Mouse (Mus musculus): ENCODE measurements at regions not wholly inside any gene's neighbourhood (a gene's known extent, or its start where the extent isn't known, plus 50 kb on each side); places are given as distances from the start of the nearest gene placed in this dataset.
A peak's percentile ranks its signal among the peaks of the same experiment; 100 is the strongest.
"Not testable (repeated sequence)": the region's sequence is repeated elsewhere in the genome, so short reads cannot be mapped to it uniquely, and the experiment has no call there.

DNA sequence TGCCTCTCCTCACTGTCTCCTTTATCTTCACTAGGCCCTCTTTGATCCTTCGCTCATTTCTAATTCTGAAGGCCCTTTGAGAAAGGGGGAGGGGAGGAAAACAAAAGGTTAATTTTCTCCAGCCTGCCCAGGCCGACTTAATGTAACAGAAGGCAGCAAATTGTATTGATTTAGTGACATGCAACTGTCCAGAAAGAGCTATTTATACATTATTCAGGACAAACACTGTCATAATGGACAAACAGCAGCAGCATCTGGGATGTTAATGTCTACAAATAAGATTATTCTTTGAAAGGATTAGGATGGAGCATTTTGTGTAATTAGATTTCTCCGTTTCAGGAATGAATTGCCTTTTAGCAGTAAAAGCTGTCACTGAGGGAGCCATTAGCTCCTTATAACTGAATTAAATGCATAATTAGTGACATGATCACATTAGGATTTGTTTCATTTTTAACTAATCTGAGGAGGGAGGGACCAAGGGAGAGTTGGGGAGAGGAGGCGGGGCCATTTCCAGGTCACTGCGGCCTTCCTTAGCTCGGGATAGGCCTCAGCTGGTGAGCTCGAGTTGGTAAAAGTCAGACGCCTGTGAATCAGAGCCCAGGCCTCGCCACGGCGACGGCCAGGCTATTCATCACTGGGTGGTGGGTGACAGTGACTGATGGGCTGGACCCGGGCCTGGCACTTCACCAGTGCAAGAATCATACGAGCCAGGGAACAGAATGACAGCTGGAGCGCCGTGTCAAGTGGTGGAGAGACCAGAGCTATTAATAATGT lies 167.7 kb downstream of the Nkx6-1 start:
- no peak for DNase-seq (ENCODE audit: low read depth, low spot score)

DNA sequence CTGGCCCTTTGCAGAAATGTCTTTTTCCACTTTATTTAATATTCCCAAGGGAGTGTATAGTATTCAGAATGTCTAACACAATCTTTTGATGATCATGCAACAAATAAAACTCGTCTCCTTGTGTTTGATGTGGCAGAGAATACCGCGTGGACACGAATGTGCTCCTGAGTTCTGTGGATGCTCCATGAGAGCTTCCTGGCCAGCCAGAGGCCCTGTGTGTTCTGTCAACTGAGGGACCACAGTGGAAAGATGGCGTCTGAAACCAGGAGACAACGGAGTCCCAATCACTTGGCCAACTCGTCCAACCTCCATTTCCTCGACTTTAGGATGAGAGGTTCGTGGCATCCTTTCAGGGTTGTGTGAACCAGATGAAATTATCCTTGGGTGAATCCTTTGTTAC lies 168.6 kb downstream of the Nkx6-1 start:
- no peak for DNase-seq (ENCODE audit: low read depth, low spot score)

GRCm38 (mm10) chr5:101445792-101446191 lies 219.0 kb downstream of the Nkx6-1 start:
- DNase-seq (ENCODE audit: low read depth, low spot score) = no peak

GRCm38 (mm10) chr5:101441782-101442181 lies 223.0 kb downstream of the Nkx6-1 start:
- peak; percentile 66 for DNase-seq (ENCODE audit: low read depth, low spot score)

- DNase-seq (ENCODE audit: low read depth, low spot score) = no peak
Observed at GRCm38 (mm10) chr5:101437666-101438299, 227.0 kb downstream of the Nkx6-1 start.

DNA sequence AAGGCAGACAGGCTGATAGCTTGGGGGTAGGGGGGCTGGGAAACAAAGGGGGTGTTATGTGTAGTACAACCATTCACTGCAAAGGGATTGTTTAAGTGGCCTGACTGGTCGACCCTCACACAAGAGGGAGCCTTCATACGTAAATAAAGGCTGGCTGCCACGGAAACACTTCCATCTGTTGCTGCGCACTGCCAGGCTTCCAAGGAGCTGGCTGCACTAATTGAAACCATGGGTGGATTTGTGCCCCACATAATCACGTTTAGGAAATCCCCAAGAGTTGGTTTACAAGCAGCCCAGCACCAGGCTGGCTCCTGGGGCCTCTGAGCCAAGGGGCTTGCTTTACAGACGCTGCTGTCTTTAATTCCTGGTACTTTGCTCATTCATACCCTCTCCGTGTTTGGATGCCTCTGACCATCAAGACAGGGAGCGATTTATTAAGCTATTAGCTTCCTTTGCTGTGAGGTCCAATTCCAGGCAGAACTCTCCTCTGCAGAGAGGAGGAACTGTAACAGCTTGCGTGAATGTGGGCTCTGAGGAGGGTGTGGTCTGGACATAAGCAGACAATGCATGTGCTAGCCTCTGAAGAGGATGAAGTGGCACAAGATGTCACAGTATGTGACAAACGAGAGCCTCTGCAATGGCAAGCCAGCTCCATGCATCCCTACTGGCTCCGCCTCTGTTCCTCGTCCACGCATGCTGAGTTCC lies 238.6 kb downstream of the Nkx6-1 start:
- DNase-seq (ENCODE audit: low read depth, low spot score) = no peak

- peak; percentile 40 for DNase-seq (ENCODE audit: low read depth, low spot score)
Observed at GRCm38 (mm10) chr5:101384316-101384715, 280.5 kb downstream of the Nkx6-1 start.

DNA sequence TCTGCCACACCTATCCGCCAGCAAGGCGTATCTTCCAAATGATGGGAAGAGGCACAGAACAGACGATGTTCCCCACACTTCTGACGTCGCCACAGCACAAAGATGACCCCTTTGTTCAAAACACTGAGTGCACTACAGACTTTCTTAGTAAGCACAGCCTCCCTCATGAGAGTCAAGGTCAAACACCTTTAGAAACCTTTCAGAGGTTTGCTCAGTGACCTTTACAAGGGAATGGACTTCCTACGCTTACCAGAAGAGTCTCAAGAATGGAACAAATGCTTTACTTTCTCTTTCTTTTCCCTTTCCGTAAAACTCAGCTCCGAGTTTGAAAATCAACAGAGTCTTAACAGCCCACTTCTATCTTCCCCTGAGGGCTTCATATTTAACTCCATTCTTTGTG lies 283.4 kb downstream of the Nkx6-1 start:
- no peak for DNase-seq (ENCODE audit: low read depth, low spot score)

DNA sequence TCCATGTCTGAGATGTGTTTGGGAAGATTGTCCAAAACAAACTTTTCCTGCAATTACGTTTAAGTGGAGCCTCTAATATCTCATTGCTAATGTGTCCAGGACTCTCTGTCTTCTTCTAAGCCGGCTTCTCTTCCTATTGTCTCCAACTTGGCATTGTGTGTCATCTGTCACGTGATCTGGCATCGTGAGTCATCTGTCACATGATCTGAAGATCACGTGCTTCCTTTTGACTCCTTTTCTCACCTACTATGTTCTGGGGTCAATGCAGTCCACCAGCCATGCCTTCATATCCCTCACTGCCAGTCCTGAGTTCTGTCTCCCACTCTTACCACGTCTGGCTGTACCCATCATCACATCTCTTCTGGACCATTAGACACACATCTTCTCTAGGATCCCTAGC lies 288.1 kb downstream of the Nkx6-1 start:
- no peak for DNase-seq (ENCODE audit: low read depth, low spot score)

- DNase-seq (ENCODE audit: low read depth, low spot score) = no peak
Observed at GRCm38 (mm10) chr5:101374129-101374528, 290.7 kb downstream of the Nkx6-1 start.

DNA sequence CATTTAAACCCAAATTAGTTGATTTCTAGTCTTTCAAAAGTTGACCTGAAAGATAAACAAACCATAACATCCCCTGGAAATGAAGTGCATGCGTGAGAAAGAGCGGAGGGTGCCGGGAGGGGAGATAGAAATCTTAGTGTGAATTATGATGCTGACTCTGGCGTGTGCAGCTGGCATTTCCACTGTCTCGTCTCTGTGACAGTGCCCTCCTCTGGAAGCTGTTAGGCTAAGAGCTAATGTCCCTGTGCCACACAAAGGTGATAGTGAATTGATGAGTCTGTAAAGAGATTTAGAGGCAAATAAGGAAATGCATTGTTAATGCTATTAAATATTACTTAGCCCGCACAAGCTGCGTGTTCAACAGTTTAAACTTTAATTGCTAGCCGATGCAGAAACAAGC lies 292.6 kb downstream of the Nkx6-1 start:
- no peak for DNase-seq (ENCODE audit: low read depth, low spot score)

DNA sequence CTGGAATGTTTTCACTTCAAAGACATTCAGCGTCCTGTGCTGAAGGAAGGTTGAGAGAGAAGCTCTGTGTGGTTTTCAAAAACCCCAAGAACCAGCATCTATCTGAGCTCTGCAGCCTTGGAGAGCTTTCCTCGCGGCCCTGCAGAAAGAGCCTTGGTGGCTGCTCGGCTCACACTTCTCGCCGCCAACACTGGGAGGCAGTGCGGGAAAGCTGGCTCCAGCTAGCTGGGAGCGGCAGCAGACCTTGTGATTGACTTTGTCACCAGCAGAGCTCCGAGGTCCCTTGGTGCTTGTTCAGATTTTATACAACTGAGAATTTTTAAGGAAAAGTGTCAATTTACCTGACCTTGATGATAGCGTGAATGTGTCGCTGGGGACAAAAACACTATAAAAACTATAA lies 299.4 kb downstream of the Nkx6-1 start:
- peak; percentile 21 for DNase-seq (ENCODE audit: low read depth, low spot score)

GRCm38 (mm10) chr5:101359986-101360385 lies 304.8 kb downstream of the Nkx6-1 start:
- no peak for DNase-seq (ENCODE audit: low read depth, low spot score)

DNA sequence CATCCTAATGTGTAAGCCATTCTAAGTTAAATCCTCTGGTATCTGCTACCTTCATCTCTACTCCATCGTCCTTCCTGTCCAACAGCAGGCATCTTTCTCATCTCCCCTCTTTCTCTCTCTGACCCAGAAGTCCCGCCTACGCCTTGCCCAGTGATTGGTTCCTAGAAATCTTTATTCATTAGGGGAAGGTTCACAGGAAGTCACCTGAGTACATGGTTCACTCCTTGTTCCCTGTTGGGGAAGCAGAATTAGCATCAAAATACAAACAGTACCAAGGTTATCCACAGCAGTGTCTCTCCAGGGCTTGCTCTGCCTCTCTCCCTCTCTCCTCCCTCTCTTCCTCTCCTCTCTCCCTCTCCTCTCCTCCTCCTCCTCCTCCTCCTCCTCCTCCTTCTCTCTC lies 319.4 kb downstream of the Nkx6-1 start:
- no peak for DNase-seq (ENCODE audit: low read depth, low spot score)

GRCm38 (mm10) chr5:101336361-101336760 lies 328.4 kb downstream of the Nkx6-1 start:
- DNase-seq (ENCODE audit: low read depth, low spot score) = not testable (repeated sequence)

DNA sequence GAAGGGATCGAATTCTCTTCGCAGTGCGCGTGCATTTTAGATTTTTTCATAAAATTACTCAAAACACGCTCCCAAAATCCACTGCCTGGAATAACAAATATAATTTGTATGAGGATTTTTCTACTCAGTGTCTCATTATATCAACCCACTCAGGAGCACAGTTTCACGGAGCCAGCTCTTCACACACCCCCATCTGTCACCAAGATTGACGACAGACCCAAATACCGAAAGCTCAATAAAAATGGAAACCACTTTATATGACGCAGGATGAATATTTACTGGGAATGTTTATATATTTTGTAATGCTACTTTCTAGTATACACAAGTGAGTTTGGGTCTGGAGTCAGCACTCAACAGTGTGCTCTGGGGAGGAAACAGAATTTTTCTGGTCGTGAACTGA lies 333.0 kb downstream of the Nkx6-1 start:
- DNase-seq (ENCODE audit: low read depth, low spot score) = no peak

DNA sequence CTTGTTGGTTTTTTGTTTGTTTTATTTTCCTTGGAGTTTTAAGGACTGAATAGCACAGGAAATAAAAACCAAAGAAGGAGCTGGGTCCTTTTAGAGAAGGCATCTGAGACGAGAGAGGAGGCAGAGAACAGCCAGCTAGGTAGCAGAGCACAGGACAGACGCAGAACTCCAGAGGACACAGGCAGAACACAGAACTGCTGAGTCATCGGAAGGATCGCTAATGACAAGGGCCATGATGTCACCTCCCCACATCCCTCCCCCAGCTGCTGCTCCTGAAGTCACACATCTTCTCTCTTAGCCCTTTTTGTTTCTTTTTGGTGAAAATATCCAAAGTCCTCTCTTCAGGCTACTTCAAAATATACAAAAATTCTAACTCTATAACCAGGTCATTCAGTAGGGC lies 338.7 kb downstream of the Nkx6-1 start:
- DNase-seq (ENCODE audit: low read depth, low spot score) = peak; percentile 27

DNA sequence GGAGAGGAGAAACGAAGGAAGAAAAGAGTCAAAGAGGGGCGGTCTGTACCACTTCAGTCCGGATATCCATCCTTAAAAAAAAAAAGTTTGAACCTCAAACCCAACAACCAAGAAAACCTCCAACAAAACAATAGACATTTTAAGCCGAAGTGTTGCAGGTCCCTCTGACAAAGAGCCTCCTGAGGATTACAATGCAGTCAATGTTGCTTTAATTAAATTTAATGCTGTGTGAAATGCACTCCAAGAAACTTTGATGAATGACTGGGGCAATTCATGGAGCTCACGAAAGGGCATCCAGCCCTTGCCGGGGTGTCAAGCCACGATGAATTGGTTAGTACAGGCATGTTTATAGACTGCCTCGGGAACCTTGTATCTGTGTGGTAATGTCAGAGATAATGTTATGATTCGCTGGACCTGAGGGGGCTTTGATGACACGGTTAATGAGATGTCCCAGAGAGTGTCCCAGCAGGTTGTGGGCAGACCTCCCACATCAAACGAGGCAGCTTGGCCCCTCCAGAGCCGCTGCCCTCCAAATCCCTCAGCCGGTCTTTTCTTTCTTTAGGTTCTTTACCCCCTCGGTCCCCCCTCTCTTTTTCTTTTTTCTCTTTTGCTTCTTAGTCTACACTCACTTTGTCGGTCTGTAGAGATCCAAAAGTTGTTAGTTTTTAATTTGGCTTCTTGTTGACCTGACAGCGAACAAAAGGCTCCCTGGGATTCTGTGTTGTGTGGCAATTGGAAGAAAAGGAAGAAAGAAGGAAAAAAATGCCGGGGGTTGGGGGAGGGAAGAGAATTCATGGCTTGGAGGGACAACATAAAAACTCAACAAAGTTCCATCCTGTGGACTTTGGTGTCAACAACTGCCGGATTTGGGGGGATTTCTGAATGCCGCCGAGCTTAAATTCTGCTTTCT lies 341.5 kb downstream of the Nkx6-1 start:
- no peak for DNase-seq (ENCODE audit: low read depth, low spot score)

DNA sequence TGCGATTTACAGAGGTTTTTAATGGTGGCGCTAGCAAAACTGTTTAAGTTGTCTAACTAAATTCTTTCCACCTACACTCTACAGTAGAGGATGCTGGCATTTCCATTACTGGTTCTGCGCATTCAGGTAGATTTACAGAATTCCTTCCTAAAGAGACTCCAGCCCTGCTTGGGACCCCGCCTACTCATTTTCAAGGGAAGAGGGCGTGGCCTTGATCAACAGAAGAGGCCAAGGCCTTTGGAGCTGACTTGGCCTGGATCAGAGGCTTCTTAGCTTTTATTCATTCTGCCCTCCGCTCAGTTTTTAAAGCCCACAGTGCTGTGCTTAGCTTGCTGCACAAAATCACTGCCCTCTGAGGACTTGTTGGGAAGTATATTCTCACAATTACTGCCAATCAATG lies 364.8 kb downstream of the Nkx6-1 start:
- no peak for DNase-seq (ENCODE audit: low read depth, low spot score)

- DNase-seq (ENCODE audit: low read depth, low spot score) = no peak
Observed at GRCm38 (mm10) chr5:101298411-101298810, 366.4 kb downstream of the Nkx6-1 start.

GRCm38 (mm10) chr5:101297511-101298102 lies 367.2 kb downstream of the Nkx6-1 start:
- DNase-seq (ENCODE audit: low read depth, low spot score) = no peak
